Mouse (Mus musculus) testis, adult 2 months (tissue): ENCODE data around the gene Slc2a1.
A peak's percentile ranks its signal among the peaks of the same experiment; 100 is the strongest.

ENCODE experiments used
- CTCF ChIP-seq: fragments of 200-500 bp; IDR thresholded peaks from 2 replicates; pipeline ENCODE4 v1.5.1; 2012; ENCODE audit warnings: low read depth, mild to moderate bottlenecking, inconsistent platforms, low read length, moderate library complexity; ENCODE audit not compliant: control insufficient read depth, insufficient read depth, insufficient replicate concordance
- POLR2A ChIP-seq: fragments of 200-500 bp; IDR thresholded peaks from 2 replicates; pipeline ENCODE4 v1.6.1; 2012; ENCODE audit warnings: low read depth, mild to moderate bottlenecking, inconsistent platforms, low read length, moderate library complexity; ENCODE audit not compliant: control insufficient read depth

- TF ChIP-seq CTCF (no peak), POLR2A (peak; percentile 44; the same call in 1 of the 2 replicates)
Measured at GRCm38 (mm10) chr4:119138171-119138570, 29.7 kb downstream of the Slc2a1 start.
